Mouse (Mus musculus) lung, embryonic 16.5 days (tissue): Measurements from ENCODE around the gene Prdm1. TPM values are rescaled to one million over a fixed set of nuclear protein-coding genes. Genes with fewer than 3 reads are reported as not detected.
A peak's percentile ranks its signal among the peaks of the same experiment; 100 is the strongest.

Experiments
- ATAC-seq: fragments of 200-750 bp; cut with Nextera tagmentation; 2 replicates; pipeline ENCODE4 v1.8.0; 2017; ENCODE audit warnings: low read depth, mild to moderate bottlenecking, moderate library complexity
- H3K27ac ChIP-seq: fragments of 300-500 bp; sonication (generic); 2 replicates; pipeline ENCODE4 v1.5.1; 2014; ENCODE audit warnings: mild to moderate bottlenecking, control low read depth, low read length
- H3K27me3 ChIP-seq: fragments of 300-500 bp; sonication (generic); 2 replicates; pipeline ENCODE4 v1.6.1; 2014; ENCODE audit warnings: low read depth, low read length, mixed read lengths; ENCODE audit not compliant: control insufficient read depth, insufficient read depth
- H3K36me3 ChIP-seq: fragments of 300-500 bp; sonication (generic); 2 replicates; pipeline ENCODE4 v1.6.1; 2014; ENCODE audit warnings: low read length; ENCODE audit not compliant: control insufficient read depth, insufficient read depth
- H3K4me1 ChIP-seq: fragments of 300-500 bp; sonication (generic); replicated peaks from 2 replicates; pipeline ENCODE4 v1.6.1; 2014; ENCODE audit warnings: low read length, mixed read lengths; ENCODE audit not compliant: control insufficient read depth, insufficient read depth
- H3K4me2 ChIP-seq: fragments of 300-500 bp; sonication (generic); 2 replicates; pipeline ENCODE4 v1.6.1; 2014; ENCODE audit warnings: low read depth, low read length, control low read depth
- H3K4me3 ChIP-seq: fragments of 300-500 bp; sonication (generic); 2 replicates; pipeline ENCODE4 v1.5.1; 2014; ENCODE audit warnings: mild to moderate bottlenecking, low read length, control low read depth
- H3K9ac ChIP-seq: fragments of 300-500 bp; sonication (generic); 2 replicates; pipeline ENCODE4 v1.6.1; 2014; ENCODE audit warnings: low read length, control low read depth
- H3K9me3 ChIP-seq: fragments of 300-500 bp; sonication (generic); 2 replicates; pipeline ENCODE4 v1.6.1; 2016; ENCODE audit warnings: low read length; ENCODE audit not compliant: control insufficient read depth
- WGBS: fragments of 180-500 bp; shearing (Covaris S2); extraction: QIAGEN DNeasy Blood & Tissue Kit; methylation state at CpG from one replicate; pipeline ENCODE4 v1.1.7; 2014; 5-methylcytosine and 5-hydroxymethylcytosine counted together
- polyA plus RNA-seq: library from polyadenylated mRNA; unstranded; fragments of >200 nt; fragmentation: Nextera tagmentation; extraction: Ambion mirVana; gene quantifications from 2 replicates; pipeline ENCODE4 v1.2.1, GENCODE M21; 2015

Prdm1 gene
- polyA plus RNA-seq, result 2.3 and 2.5 TPM in 2 replicates

GRCm38 (mm10) chr10:44528291-44529082 lies at the start of gene Prdm1:
TSS of gene Prdm1 (minus strand) at chr10:44528501.
- 5% methylated on average over 25 of the region's 25 CpGs for WGBS
- H3K9ac ChIP-seq, result peak within 1 kb of the TSS; percentile 51
- H3K4me1 ChIP-seq, result peaks cover 13% of the 10 kb centered on the region
- H3K4me3 ChIP-seq, result peak within 1 kb of the TSS; percentile 69
- peak within 1 kb of the TSS; percentile 95 for H3K4me2 ChIP-seq
- no peak within 1 kb of the TSS for H3K27ac ChIP-seq
- peaks cover 10% of the 10 kb centered on the region for H3K27me3 ChIP-seq
- no peak for ATAC-seq
- no peaks in the 10 kb centered on the region for H3K36me3 ChIP-seq
- no peaks in the 10 kb centered on the region for H3K9me3 ChIP-seq

GRCm38 (mm10) chr10:44565971-44566370 lies 37.7 kb upstream of the Prdm1 start:
- Histone ChIP-seq H3K27me3 (no peaks in the 10 kb centered on the region), H3K4me1 (no peaks in the 10 kb centered on the region), H3K4me3 (no peak overlapping the region), H3K36me3 (no peaks in the 10 kb centered on the region), H3K9me3 (peaks cover 4% of the 10 kb centered on the region), H3K27ac (no peak overlapping the region), H3K9ac (no peak overlapping the region), H3K4me2 (no peak overlapping the region)
- WGBS, result 73% methylated on average over 3 of the region's 3 CpGs
- ATAC-seq, result no peak

GRCm38 (mm10) chr10:44565109-44565508 lies 36.8 kb upstream of the Prdm1 start:
- H3K9ac ChIP-seq, result no peak overlapping the region
- no peak for ATAC-seq
- peaks cover 4% of the 10 kb centered on the region for H3K9me3 ChIP-seq
- no peak overlapping the region for H3K4me3 ChIP-seq
- H3K27ac ChIP-seq, result no peak overlapping the region
- H3K27me3 ChIP-seq, result no peaks in the 10 kb centered on the region
- no peaks in the 10 kb centered on the region for H3K4me1 ChIP-seq
- H3K4me2 ChIP-seq, result no peak overlapping the region
- WGBS, result 72% methylated on average over 2 of the region's 2 CpGs
- no peaks in the 10 kb centered on the region for H3K36me3 ChIP-seq

DNA sequence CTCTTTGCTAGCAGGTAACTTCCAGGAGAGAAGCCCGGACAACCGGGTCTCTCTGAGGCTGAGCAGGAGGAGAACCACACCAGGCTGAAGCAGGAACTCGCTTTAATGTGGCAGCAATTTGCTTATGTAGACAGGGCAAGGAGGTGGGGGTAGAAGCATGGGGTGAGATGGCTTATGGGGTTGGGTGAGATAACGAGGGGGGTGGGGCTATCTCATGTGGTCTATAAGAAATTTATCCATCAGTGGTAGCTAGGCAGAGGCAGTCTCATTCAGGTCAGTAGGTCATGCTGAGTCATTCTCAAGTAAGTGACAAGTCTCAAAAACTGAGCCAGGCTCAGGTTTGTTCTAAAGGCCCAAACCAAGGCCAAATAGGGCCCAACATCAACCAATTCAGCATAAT lies 28.5 kb upstream of the Prdm1 start:
- Histone ChIP-seq H3K4me3 (no peak overlapping the region), H3K36me3 (no peaks in the 10 kb centered on the region), H3K4me1 (no peaks in the 10 kb centered on the region), H3K9me3 (no peaks in the 10 kb centered on the region), H3K4me2 (no peak overlapping the region), H3K27ac (no peak overlapping the region), H3K27me3 (no peaks in the 10 kb centered on the region), H3K9ac (no peak overlapping the region)
- 82% methylated on average over 4 of the region's 4 CpGs for WGBS
- no peak for ATAC-seq

GRCm38 (mm10) chr10:44555317-44555716 lies 27.0 kb upstream of the Prdm1 start:
- Histone ChIP-seq H3K4me3 (no peak overlapping the region), H3K36me3 (no peaks in the 10 kb centered on the region), H3K27ac (no peak overlapping the region), H3K9me3 (no peaks in the 10 kb centered on the region), H3K9ac (no peak overlapping the region), H3K4me1 (no peaks in the 10 kb centered on the region), H3K4me2 (no peak overlapping the region), H3K27me3 (no peaks in the 10 kb centered on the region)
- WGBS, result 32% methylated on average over 2 of the region's 2 CpGs
- no peak for ATAC-seq

DNA sequence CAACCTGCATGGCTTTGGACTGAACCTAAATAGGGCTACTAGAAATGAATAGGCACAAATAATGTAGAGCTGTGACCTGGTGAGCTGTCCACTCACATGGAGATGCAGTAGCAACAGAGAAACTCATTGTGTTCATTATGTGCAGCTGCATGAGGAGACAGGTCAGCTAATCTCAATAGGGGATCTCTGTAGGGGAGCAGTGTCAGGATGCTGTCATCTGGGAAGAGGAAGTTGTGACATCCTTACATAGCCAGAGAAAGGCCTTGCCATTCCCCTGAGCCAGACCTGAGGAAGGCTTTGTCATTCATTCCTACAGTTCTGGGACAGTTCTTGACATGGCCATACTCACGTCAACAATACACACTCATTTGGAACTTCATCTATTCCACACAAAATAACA lies 25.3 kb upstream of the Prdm1 start:
- no peaks in the 10 kb centered on the region for H3K9me3 ChIP-seq
- no peak overlapping the region for H3K27ac ChIP-seq
- 79% methylated on average over 1 of the region's 1 CpGs for WGBS
- H3K27me3 ChIP-seq, result no peaks in the 10 kb centered on the region
- ATAC-seq, result no peak
- no peak overlapping the region for H3K9ac ChIP-seq
- no peaks in the 10 kb centered on the region for H3K36me3 ChIP-seq
- no peak overlapping the region for H3K4me2 ChIP-seq
- no peak overlapping the region for H3K4me3 ChIP-seq
- H3K4me1 ChIP-seq, result no peaks in the 10 kb centered on the region

DNA sequence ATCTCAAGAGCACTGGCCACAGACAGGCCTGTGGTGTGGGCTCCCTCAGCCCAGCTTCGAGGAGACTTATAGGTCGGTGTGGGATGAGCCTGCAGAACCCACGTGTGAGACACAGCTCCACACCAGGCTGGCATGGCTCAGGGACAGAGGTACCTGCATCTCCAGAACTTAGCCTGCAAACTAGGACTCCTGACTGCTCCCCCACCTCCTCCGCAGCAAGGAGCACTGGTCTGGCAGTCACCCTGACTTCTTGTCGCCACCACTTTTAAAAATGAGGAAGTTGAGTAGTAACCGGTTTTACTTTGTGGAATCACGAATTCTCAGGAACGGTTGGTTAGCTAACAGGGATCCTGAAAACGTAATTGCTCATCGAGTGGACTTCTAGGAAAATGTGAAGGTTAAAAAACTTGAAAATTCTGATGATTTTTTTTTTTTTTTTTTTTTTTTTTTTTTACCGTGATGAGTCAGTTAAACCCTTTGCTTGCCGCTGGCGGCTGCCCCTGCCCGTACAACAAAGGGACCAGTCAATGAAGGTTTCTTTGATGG lies 10.8 kb upstream of the Prdm1 start:
- 0 out of 2 replicates have a peak, but pooled peaks cover 3% of the 10 kb centered on the region for H3K4me1 ChIP-seq
- no peak overlapping the region for H3K4me3 ChIP-seq
- H3K36me3 ChIP-seq, result no peaks in the 10 kb centered on the region
- no peaks in the 10 kb centered on the region for H3K27me3 ChIP-seq
- ATAC-seq, result no peak; the same call in 1 of the 2 replicates
- WGBS, result 16% methylated on average over 14 of the region's 14 CpGs
- H3K4me2 ChIP-seq, result peak overlapping the region; percentile 26; the same call in 1 of the 2 replicates
- no peaks in the 10 kb centered on the region for H3K9me3 ChIP-seq
- no peak overlapping the region for H3K27ac ChIP-seq
- 0 out of 2 replicates have a peak overlapping the region, but pooled peaks have one; percentile 23 for H3K9ac ChIP-seq

DNA sequence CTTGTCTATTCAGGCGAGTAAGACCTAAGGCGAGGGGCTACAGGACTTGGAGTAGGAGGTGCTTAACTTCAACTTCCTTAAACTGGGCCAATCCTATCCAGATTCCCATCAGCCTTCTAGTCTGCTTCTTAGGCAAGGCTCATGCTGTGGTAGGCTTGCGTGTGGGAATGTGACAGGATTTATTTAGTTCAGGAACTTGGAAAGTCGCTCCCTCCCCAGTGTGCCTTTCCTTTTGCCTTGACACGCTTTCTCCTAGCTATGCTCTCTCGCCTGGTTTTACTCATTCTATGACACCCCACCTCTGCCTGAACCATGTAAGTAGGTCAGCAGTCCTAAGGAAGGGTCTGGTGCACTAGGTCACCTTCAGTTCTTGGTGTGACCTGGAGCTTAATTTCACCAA lies 9.8 kb upstream of the Prdm1 start:
- Histone ChIP-seq H3K27ac (no peak overlapping the region), H3K27me3 (no peaks in the 10 kb centered on the region), H3K9me3 (no peaks in the 10 kb centered on the region), H3K4me2 (no peak overlapping the region), H3K4me3 (no peak overlapping the region), H3K36me3 (no peaks in the 10 kb centered on the region), H3K9ac (no peak overlapping the region), H3K4me1 (0 out of 2 replicates have a peak, but pooled peaks cover 3% of the 10 kb centered on the region)
- ATAC-seq, result no peak
- 75% methylated on average over 6 of the region's 6 CpGs for WGBS

DNA sequence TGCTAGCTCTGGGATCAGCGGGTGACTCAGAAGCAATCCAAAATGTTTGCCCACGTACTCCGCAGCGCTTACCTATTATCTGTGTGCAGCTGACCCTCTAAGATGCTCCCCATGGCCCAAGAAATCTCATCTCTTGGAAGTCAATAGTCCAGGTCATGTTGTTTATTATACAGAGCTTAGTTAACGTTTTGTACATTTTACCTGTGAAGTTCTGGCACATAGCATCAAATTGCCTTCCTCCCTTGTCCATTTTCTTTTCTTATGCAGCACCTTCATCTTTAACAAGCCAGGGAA lies 1.7 kb upstream of the Prdm1 start:
- WGBS, result 4% methylated on average over 5 of the region's 5 CpGs
- Histone ChIP-seq H3K4me2 (peak overlapping the region; percentile 95), H3K9me3 (no peaks in the 10 kb centered on the region), H3K4me3 (peak overlapping the region; percentile 69), H3K36me3 (no peaks in the 10 kb centered on the region), H3K27me3 (peaks cover 7% of the 10 kb centered on the region), H3K27ac (no peak overlapping the region; the same call in 1 of the 2 replicates), H3K4me1 (peaks cover 13% of the 10 kb centered on the region), H3K9ac (peak overlapping the region; percentile 73)
- ATAC-seq, result no peak
